Mouse (Mus musculus): ENCODE measurements around the gene Raver1. TPM values are rescaled to one million over a fixed set of nuclear protein-coding genes. Genes with fewer than 3 reads are reported as not detected.
A peak's percentile ranks its signal among the peaks of the same experiment; 100 is the strongest.

Gene Raver1
- total and polyA plus RNA-seq, 2 experiments from 2014 or later = 24.3 to 40.3 TPM

- WGBS = 80% methylated on average over 9 of the region's 9 CpGs
- H3K4me2 ChIP-seq (ENCODE audit: low read depth) = no peak overlapping the region
- H3K4me3 ChIP-seq (ENCODE audit: low read depth, low read length) = no peak overlapping the region
- H3K4me1 ChIP-seq (ENCODE audit: insufficient read depth) = peaks cover 3% of the 10 kb centered on the region; the same call in 1 of the 2 replicates
- DNase-seq = no peak
- H3K27me3 ChIP-seq (ENCODE audit: insufficient read depth, low read length) = no peaks in the 10 kb centered on the region
- no peak for ATAC-seq
- peaks cover 17% of the 10 kb centered on the region for H3K36me3 ChIP-seq (ENCODE audit: insufficient read depth)
- TF ChIP-seq CTCF (IDR thresholded peaks at IDR 0.05; ENCODE audit: low read depth) = no peak
- H3K9me3 ChIP-seq (ENCODE audit: low read length) = no peaks in the 10 kb centered on the region
- H3K27ac ChIP-seq (ENCODE audit: low read depth, low read length) = no peak overlapping the region
- no peak overlapping the region for H3K9ac ChIP-seq
These were observed 43.0 kb upstream of the Raver1 start for GRCm38 (mm10) chr9:21134595-21135328.

- TF ChIP-seq CTCF (IDR thresholded peaks at IDR 0.05; ENCODE audit: low read depth) = no peak
- Histone ChIP-seq H3K9me3 (ENCODE audit: low read length) (no peaks in the 10 kb centered on the region), H3K9ac (no peak overlapping the region), H3K4me3 (ENCODE audit: low read depth, low read length) (no peak overlapping the region), H3K4me2 (ENCODE audit: low read depth) (no peak overlapping the region), H3K27me3 (ENCODE audit: insufficient read depth, low read length) (no peaks in the 10 kb centered on the region), H3K36me3 (ENCODE audit: insufficient read depth) (peaks cover 8% of the 10 kb centered on the region), H3K4me1 (ENCODE audit: insufficient read depth) (peaks cover 3% of the 10 kb centered on the region; the same call in 1 of the 2 replicates), H3K27ac (ENCODE audit: low read depth, low read length) (no peak overlapping the region)
- WGBS = 88% methylated on average over 9 of the region's 9 CpGs
- DNase-seq (no peak), ATAC-seq (no peak)
These were observed 41.4 kb upstream of the Raver1 start for GRCm38 (mm10) chr9:21133064-21133707.

GRCm38 (mm10) chr9:21132102-21132775 lies 40.4 kb upstream of the Raver1 start:
- H3K9ac ChIP-seq = no peak overlapping the region
- H3K36me3 ChIP-seq (ENCODE audit: insufficient read depth) = peaks cover 6% of the 10 kb centered on the region; the same call in 1 of the 2 replicates
- peaks cover 3% of the 10 kb centered on the region; the same call in 1 of the 2 replicates for H3K4me1 ChIP-seq (ENCODE audit: insufficient read depth)
- no peaks in the 10 kb centered on the region for H3K27me3 ChIP-seq (ENCODE audit: insufficient read depth, low read length)
- no peaks in the 10 kb centered on the region for H3K9me3 ChIP-seq (ENCODE audit: low read length)
- 81% methylated on average over 12 of the region's 12 CpGs for WGBS
- TF ChIP-seq CTCF (IDR thresholded peaks at IDR 0.05; ENCODE audit: low read depth) = peak; percentile 47
- no peak for ATAC-seq
- no peak overlapping the region for H3K4me3 ChIP-seq (ENCODE audit: low read depth, low read length)
- H3K4me2 ChIP-seq (ENCODE audit: low read depth) = no peak overlapping the region
- no peak for DNase-seq
- H3K27ac ChIP-seq (ENCODE audit: low read depth, low read length) = no peak overlapping the region

- 6% methylated on average over 37 of the region's 37 CpGs for WGBS
- H3K9me3 ChIP-seq (ENCODE audit: low read length) = no peaks in the 10 kb centered on the region
- peak within 1 kb of the TSS; percentile 24; the same call in 1 of the 2 replicates for H3K27ac ChIP-seq (ENCODE audit: low read depth, low read length)
- peaks cover 7% of the 10 kb centered on the region for H3K36me3 ChIP-seq (ENCODE audit: insufficient read depth)
- H3K4me2 ChIP-seq (ENCODE audit: low read depth) = peak within 1 kb of the TSS; percentile 68
- peak within 1 kb of the TSS; percentile 59 for H3K4me3 ChIP-seq (ENCODE audit: low read depth, low read length)
- peaks cover 3% of the 10 kb centered on the region; the same call in 1 of the 2 replicates for H3K4me1 ChIP-seq (ENCODE audit: insufficient read depth)
- DNase-seq = peak; percentile 96
- no peaks in the 10 kb centered on the region for H3K27me3 ChIP-seq (ENCODE audit: insufficient read depth, low read length)
- peak; percentile 98 for ATAC-seq
- peak within 1 kb of the TSS; percentile 53 for H3K9ac ChIP-seq
- no peak for TF ChIP-seq CTCF (IDR thresholded peaks at IDR 0.05; ENCODE audit: low read depth)
These were observed 39.5 kb upstream of the Raver1 start, which contains the start of gene Tyk2 for GRCm38 (mm10) chr9:21131059-21131956. Gene Tyk2, minus strand, starts transcription at chr9:21131243.

- Histone ChIP-seq H3K4me1 (ENCODE audit: insufficient read depth) (peaks cover 3% of the 10 kb centered on the region; the same call in 1 of the 2 replicates), H3K9me3 (ENCODE audit: low read length) (no peaks in the 10 kb centered on the region), H3K9ac (no peak overlapping the region), H3K4me2 (ENCODE audit: low read depth) (no peak overlapping the region), H3K27me3 (ENCODE audit: insufficient read depth, low read length) (no peaks in the 10 kb centered on the region), H3K36me3 (ENCODE audit: insufficient read depth) (peaks cover 31% of the 10 kb centered on the region), H3K27ac (ENCODE audit: low read depth, low read length) (no peak overlapping the region), H3K4me3 (ENCODE audit: low read depth, low read length) (no peak overlapping the region)
- 75% methylated on average over 2 of the region's 2 CpGs for WGBS
- ATAC-seq (no peak), DNase-seq (no peak)
- TF ChIP-seq CTCF (IDR thresholded peaks at IDR 0.05; ENCODE audit: low read depth) = no peak
These were observed 34.4 kb upstream of the Raver1 start for GRCm38 (mm10) chr9:21126259-21126627.
